Mouse (Mus musculus): ENCODE results near the gene Mpi. TPM values are rescaled to one million over a fixed set of nuclear protein-coding genes. Genes with fewer than 3 reads are reported as not detected.

Mpi gene
- polyA plus RNA-seq, 1 experiment from 2014 or later, result 58.8 TPM

Other genes with a start within 250 kb of the Mpi start
- 26.8 and 30.0 TPM in 2 replicates for gene Ppcdc, start 112.6 kb downstream of the Mpi start, polyA plus RNA-seq (2015; fragmentation: Nextera tagmentation; extraction: Ambion mirVana)
- gene Scamp5, start 84.7 kb downstream of the Mpi start, polyA plus RNA-seq (2015; fragmentation: Nextera tagmentation; extraction: Ambion mirVana), result 12.2 and 12.9 TPM in 2 replicates
- 0.87 and 1.9 TPM in 2 replicates for gene Rpp25, start 48.7 kb downstream of the Mpi start, polyA plus RNA-seq (2015; fragmentation: Nextera tagmentation; extraction: Ambion mirVana)
- gene Cox5a, start 31.5 kb downstream of the Mpi start, polyA plus RNA-seq (2015; fragmentation: Nextera tagmentation; extraction: Ambion mirVana), result 495 and 497 TPM in 2 replicates
- 24.2 and 26.8 TPM in 2 replicates for gene Fam219b, start 15.2 kb downstream of the Mpi start, polyA plus RNA-seq (2015; fragmentation: Nextera tagmentation; extraction: Ambion mirVana)
- 67.1 and 69.1 TPM in 2 replicates for gene Scamp2, start 8.2 kb upstream of the Mpi start, polyA plus RNA-seq (2015; fragmentation: Nextera tagmentation; extraction: Ambion mirVana)
- gene Ulk3, start 36.7 kb upstream of the Mpi start, polyA plus RNA-seq (2015; fragmentation: Nextera tagmentation; extraction: Ambion mirVana), result 21.0 and 21.4 TPM in 2 replicates
- gene Cplx3, start 53.5 kb upstream of the Mpi start, polyA plus RNA-seq (2015; fragmentation: Nextera tagmentation; extraction: Ambion mirVana), result not detected in 2 replicates
- gene Lman1l, start 68.0 kb upstream of the Mpi start, polyA plus RNA-seq (2015; fragmentation: Nextera tagmentation; extraction: Ambion mirVana), result not detected in 2 replicates
- 32.6 and 32.7 TPM in 2 replicates for gene Csk, start 100.9 kb upstream of the Mpi start, polyA plus RNA-seq (2015; fragmentation: Nextera tagmentation; extraction: Ambion mirVana)
- not detected in 2 replicates for gene Cyp1a2, start 130.9 kb upstream of the Mpi start, polyA plus RNA-seq (2015; fragmentation: Nextera tagmentation; extraction: Ambion mirVana)
- not detected in 2 replicates for gene Cyp1a1, start 135.2 kb upstream of the Mpi start, polyA plus RNA-seq (2015; fragmentation: Nextera tagmentation; extraction: Ambion mirVana)
- 39.3 TPM in 2 replicates for gene Edc3, start 155.8 kb upstream of the Mpi start, polyA plus RNA-seq (2015; fragmentation: Nextera tagmentation; extraction: Ambion mirVana)
- 77.3 and 82.8 TPM in 2 replicates for gene Clk3, start 213.1 kb upstream of the Mpi start, polyA plus RNA-seq (2015; fragmentation: Nextera tagmentation; extraction: Ambion mirVana)

All from limb, embryonic 13.5 days (tissue).